Mouse (Mus musculus) left cerebral cortex, postnatal 36 days (tissue): ENCODE results near the gene Mcfd2. TPM values are rescaled to one million over a fixed set of nuclear protein-coding genes. Genes with fewer than 3 reads are reported as not detected.
"Not testable (repeated sequence)": the region's sequence is repeated elsewhere in the genome, so short reads cannot be mapped to it uniquely, and the experiment has no call there.

Source experiments
- DNase-seq, 2 experiments: peaks; one replicate each; pipeline ENCODE4 v3.0.0; 2021 to 2022; ENCODE audit warnings: low spot score in 2 of 2, mixed read lengths in 1 of 2
- intact Hi-C: fragments of 180-260 bp; cut with DNase I; formaldehyde crosslinking; loops from one replicate; pipeline ENCODE4 v1.15.1; 2025
- total RNA-seq, 2 experiments: library from RNA; stranded (reverse); gene quantifications; 2 replicates each; pipeline ENCODE4 v1.2.3; 2021

Mcfd2 gene
- total RNA-seq, result 10 to 100 TPM; 50.3 to 55.8 TPM

DNA sequence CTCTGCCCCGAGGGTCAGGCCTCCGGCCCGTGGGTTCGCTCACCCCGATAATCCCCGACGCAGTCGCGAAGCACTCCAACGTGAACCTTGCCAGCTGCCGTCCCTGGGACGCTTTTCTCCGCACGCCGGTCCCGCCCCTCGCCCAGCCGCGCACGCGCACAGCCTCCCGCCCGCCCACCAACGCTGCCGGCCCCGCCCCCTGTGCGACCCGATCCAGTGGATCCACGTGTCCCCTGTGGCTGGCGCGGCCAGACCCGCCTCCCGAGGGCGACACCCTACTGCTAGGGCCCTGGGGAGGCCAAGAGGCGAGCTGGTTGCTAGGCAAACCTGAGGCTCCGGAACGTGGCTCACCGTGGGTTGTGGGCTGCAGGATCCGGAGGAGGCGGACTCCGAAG is at the start of gene Mcfd2:
Gene Mcfd2 (minus strand): TSS at position 144 of the 395 bp plus-strand sequence.
- intact Hi-C loops, result loop anchor here (5.0 kb wide), 1 partner anchor 267 kb away; no protein-coding TSS in a partner anchor

DNA sequence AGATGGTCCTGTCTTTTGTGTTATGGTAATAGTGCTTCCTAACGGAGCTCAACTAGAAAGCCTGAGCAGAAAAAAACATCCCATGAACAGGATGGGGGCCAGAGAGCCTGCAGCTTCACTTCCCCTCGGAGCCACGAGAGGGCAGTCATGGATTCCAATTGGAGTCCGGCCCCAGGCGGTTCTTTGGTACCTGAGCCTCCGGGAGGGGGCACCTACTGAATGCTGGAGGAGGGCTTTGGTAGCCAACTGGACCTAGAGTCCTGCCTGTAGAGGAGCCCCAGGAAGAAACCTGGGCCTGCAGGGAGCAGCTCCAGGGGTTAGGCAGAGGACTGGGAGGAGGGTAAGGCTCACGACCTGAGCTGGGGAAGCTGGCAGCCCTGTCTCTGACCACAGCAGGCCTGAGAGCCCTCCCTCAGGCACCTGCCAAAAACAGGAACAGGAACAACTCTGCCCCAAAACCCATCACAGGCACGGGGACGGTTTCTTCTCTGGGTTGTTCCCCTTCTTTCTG is 49.3 kb upstream of the Mcfd2 start:
- peak; percentile 86 to 91 for DNase-seq
- intact Hi-C loops, result loop anchor here (2.0 to 10.0 kb wide), 3 partner anchors 132 to 350 kb away; partner anchors contain the start of gene Calm2

More for the DNA sequence above, at the start of gene Mcfd2:
- DNase-seq, result peak; percentile 87 to 90

DNA sequence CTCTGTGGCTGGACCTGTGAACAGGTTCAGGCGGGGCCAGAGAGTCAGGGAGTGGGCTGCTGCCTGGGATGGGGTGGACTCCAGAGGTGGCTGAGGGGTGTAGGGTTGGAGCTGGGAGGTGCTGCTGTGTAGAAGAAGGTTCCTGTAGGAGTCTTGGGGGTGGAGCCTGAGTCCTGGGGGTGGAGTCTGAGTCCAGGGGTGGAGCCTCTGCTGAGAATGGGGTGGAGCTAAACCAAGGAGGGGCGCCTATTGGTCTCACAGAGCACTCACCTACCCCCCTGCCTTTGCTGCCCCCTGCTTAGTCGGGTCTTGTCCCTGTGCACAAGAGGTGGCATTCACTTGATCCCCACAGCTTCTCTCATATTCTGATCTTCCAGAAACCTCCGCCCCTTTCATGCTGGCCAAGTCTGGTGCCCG is 48.8 kb upstream of the Mcfd2 start:
- no peak for DNase-seq
- intact Hi-C loops, result loop anchor here (1.0 to 10.0 kb wide), 4 partner anchors 132 to 350 kb away; partner anchors contain the start of gene Calm2

DNA sequence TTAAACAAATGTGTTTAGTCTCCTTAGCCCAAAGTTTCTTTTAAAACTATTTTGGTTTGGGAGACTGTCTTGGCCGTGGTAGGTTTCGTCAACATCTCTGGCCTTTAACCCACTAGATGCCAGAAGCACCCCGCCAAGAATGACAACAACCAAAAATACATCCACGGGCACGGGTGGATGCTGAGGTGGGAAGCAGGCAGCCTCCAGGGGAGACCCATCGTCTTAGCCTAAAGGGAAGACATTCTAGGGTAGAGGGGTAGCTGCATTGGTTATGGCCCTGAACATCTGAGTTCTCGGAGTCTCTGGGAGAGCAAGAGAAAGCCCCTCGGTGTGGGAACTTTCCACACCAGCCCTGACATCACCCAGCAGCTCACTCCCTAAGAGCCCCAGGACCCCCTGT is 48.4 kb upstream of the Mcfd2 start:
- intact Hi-C loops, result loop anchor here (1.0 to 10.0 kb wide), 4 partner anchors 133 to 351 kb away; partner anchors contain the start of gene Calm2
- DNase-seq, result no peak

DNA sequence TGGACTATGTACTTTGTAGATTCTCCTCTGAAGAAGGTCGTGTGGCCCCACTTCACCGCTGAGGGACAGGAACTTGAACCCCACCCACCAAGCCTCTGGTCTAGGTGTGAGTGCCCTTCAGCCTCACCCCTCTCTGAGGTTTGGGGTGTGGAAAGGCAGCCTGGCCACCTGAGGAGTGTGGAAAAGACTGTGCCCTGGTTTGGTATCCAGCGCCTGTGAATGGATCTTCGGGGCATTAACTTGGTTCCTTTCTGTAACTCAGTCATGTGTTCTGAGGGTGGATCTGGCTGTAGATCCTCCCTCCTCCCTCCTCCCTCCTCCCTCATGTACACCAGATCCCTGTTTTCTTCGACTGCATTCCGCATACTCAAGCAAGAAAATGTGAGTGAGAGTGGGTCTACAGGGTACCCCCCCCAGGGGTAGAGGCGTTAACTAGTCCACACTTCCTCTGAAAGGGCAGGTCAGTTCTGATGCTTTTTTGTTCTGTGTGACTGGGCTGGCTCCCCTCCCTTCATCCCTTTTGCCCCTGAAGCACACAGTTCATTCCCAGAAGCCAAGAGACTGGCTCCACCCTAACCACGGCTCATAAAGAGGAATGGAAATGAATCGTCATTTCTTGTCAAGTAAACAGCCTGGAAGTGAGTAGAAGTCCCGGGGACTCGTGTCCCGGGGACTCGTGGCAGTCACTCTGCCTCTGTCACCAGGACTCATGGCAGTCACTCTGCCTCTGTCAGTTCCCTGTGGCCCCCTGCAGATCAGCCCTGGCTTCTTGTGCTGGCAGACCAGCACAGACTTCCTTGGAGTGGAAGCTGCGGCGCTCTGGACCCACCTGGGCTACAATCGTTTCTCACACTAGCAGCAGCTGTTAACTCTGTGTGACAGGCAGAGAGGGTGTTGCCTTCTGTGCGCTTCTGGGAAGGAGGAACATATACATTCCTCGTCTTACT is 47.5 kb upstream of the Mcfd2 start:
- DNase-seq, result no peak
- intact Hi-C loops, result loop anchor here (10.0 kb wide), 1 partner anchor 352 kb away; no protein-coding TSS in a partner anchor

DNA sequence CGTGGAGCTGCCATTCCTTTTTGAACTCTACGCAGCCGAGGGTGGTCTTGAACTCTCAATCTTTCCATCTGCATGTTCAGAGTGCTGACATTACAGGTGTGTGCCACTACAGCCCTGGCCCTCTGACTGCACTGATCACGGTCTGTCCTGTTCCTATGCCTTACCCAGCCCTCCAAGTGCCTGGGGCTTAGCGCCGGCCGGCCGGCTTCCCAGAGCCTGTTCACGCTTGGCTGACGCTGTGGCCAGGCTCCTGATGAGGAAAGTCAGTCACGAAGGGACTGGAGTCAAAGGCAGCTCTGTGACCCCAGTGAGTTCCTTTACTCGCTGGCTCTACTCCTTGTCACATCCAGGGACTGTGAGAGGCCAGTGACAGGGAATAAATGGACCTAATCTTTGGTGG is 46.6 kb upstream of the Mcfd2 start:
- intact Hi-C loops, result loop anchor here (10.0 kb wide), 1 partner anchor 352 kb away; no protein-coding TSS in a partner anchor
- DNase-seq, result no peak

DNA sequence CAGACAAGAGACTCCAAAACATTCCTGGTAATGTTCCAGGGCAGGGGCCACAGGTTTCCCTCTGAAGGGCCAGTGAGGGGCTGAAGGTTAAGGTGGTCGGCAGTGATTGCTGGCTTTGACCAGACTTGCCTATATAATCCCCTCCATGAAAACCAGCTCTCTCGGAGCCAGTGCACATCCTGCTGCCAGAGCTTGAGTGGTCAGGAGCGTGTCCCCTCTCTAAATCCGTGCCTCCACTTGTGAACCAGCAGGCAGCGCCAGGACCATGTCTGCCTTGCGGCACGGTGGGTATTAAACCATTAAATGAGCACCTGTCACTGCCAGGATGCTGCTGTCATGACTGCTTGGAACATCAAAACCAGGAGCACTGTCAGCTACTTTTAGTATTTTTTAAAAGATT is 44.8 kb upstream of the Mcfd2 start:
- DNase-seq, result no peak
- intact Hi-C loops, result loop anchor here (10.0 kb wide), 1 partner anchor 354 kb away; no protein-coding TSS in a partner anchor

DNA sequence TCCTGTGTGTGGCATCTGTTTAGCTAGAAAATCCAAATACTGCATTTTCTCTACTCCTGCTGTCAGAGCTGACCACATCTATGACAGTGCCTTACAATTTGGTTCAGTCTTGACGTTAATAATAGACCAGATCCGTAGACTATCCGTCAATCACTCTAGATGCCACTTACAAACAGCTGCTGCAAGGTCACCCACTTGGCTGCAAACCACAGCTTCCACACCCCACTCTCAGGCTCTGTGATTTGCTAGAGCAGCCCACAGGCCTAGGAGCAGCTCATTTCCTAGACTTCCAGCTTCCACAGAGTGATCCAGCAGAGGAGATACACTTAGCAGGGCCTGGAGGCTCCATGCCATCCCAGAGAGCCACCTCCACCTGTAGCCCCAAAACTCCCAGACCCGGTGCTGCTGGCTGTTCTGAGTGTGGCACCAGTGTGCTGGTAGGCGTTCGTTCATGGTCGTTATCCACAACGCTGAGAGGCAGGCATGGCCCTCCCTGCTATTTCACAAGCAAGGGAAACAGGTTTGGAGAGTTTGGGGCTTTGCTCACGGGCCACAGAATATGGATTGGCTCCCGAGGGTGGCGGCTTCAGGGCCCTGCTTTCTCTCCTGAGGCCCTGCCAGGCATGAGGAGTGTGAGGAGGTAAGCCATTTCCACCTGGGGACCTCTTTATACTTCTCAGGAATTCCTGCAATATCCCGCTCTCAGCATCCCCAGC is 43.5 kb upstream of the Mcfd2 start:
- no peak for DNase-seq
- intact Hi-C loops, result no loop called here

DNA sequence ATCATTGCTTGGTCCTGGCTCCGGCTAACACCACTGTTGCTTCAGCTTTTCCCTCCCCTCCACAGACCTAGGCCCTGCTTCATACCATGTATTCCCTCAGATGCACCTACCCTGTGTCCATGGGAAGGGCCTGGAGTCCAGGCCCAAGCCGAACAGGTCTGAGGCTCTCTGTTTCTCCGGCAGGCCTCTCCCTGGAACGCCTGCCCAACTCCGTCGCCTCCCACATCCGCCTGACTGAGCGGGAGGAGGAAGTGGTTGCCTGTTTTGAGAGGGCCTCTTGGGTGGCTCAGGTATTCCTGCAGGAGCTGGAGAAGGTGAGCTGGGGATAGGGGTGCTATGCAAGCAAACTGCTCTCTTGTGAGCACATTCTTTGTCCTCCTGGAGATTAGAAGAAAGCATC is 41.0 kb upstream of the Mcfd2 start:
- no peak for DNase-seq

DNA sequence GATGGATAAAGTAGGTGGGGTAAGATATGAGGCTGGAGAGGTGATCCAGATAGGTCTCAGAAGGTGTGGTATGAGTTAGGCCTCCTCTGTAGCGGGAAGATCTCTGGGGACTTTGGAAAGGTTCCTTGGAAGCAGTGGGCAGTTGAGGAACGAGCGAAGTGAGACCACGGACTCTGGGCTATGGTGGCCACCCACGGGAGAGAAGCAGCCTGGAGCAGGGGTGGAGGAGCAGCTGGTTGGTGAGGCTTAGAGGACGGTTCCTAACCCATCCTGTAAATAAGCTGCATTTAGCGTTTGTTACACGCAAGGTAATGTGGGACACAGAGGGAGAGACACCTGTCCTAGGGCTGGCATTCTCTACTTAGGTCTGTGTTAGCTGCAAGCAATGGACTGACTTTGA is 39.3 kb upstream of the Mcfd2 start:
- DNase-seq, result no peak
- intact Hi-C loops, result no loop called here

More for the DNA sequence above, 41.0 kb upstream of the Mcfd2 start:
- intact Hi-C loops, result no loop called here

DNA sequence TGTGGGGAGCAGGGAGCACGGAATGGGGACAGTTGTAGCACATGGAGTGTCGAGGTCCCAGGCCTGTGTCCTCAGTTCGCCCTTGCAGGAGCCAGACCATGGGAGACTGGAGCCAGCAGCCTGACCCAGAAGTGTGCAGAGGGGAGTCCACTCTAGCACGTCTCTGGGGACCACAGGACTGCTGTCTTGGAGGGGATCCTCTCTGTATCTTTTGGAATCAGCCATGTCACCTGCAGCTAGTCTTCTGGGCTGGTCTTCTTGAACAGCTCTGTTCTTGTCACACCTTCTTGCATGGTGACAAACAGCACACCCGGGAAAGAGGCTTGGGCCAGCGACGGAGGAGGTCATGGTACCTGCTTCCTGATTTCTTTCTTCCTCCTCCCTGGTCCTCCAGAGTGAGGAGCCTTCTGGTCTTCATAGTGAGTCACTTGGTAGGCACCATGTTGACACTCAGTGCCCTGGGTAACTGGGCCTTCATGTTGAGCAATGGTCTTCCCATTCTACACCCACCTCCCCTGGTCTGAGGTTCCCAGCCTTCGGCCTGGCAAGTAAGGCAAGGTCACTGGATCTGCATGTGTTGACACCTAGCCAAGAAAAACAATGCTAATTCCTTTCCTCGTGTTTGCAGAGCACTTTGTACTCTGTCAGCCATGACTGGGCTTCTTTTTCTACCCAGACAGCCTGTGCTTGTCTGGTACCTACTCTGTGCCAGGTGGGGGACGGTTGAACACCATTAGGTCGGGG is 38.6 kb upstream of the Mcfd2 start:
- no peak for DNase-seq
- intact Hi-C loops, result no loop called here

DNA sequence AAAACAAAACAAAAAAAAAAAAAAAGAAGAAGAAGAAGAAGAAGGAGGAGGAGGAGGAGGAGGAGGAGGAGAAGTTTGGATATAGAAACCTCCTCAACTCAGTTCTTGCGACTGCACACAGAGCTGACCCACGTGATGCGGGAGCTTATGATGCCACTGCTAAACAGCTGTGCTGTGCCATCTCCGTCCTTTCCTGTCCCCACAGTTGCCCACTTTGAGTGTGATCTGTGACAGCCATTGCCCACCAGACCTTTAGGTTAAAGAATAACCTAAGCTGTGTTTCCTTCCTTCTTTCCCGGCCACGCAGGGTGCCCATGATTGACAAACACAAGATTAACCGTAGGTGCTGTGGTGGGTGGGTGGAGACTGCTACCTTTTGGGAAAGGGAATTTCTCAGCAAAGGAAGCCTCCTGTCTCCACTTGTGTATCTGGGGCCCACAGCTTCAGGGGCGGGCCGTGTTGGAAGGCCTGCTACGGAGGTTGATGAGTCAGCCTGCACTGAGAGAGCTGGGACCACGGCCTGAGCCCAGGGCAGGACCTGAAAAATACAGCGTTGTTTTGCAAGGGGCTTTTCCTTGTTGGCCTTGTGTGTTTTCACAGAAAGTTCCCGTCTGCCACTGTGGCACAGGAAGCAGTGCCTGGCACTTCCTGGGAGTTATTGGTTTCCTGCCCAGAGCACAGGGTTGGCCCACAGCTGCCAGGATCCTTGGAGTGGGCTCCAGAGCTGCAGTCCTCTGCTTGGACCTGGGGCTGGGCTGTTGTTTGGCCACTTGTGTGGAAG is 36.5 kb upstream of the Mcfd2 start:
- intact Hi-C loops, result no loop called here
- no peak for DNase-seq

DNA sequence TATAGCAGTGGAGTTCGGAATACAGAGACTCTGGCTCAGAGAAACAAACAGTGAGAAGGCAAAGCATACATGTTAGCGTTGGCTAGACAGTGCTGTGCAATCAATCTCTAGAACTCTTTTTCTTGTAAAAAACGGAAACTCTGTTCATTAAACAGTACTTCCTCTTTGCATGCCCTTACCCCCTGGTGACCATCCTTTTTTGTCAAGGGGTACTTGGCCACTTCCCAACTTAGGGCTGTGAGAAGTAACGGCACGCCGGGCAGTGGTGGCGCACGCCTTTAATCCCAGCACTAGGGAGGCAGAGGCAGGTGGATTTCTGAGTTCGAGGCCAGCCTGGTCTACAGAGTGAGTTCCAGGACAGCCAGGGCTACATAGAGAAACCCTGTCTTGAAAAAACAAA is 35.9 kb upstream of the Mcfd2 start:
- DNase-seq, intact Hi-C loops: not testable (repeated sequence)

DNA sequence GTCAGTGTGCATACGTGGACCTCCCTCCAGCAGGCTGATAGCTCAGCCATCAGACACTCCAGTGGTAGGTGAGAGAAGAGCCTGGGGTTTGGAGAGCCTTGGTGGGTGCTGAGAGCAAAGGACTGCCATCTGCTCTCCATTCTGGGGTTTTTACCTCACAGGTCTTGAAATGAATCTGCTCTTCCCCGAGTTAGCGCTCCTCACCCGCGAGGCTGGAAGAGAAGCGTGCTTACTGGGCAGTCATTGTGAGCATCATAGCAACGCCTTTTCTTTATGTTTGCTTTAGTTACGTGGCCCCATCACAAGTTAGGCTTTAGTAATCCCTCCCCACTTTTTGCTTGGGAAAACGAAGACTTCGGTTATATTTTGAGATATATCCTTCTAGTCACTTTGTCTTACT is 34.6 kb upstream of the Mcfd2 start:
- intact Hi-C loops, result no loop called here
- no peak for DNase-seq

DNA sequence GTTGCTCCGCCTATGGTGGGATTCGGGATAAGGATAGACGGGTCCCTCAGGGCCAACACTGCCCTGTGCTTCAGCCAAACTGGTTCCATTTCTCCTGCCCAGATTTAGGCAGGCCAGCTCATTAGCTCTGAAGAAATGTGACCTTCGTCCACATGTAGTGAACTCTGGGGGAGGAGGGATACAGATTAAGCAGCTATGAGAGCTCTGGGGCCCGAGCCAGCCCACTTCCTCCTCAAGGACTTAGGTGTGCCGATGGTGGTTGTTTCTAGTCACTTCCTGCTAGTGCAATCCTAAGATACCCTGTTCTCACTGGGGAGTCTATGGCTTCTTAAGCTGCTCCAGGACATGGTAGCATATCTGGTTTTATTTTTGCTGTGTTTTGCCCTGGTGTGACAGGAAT is 33.2 kb upstream of the Mcfd2 start:
- intact Hi-C loops, result no loop called here
- DNase-seq, result no peak

DNA sequence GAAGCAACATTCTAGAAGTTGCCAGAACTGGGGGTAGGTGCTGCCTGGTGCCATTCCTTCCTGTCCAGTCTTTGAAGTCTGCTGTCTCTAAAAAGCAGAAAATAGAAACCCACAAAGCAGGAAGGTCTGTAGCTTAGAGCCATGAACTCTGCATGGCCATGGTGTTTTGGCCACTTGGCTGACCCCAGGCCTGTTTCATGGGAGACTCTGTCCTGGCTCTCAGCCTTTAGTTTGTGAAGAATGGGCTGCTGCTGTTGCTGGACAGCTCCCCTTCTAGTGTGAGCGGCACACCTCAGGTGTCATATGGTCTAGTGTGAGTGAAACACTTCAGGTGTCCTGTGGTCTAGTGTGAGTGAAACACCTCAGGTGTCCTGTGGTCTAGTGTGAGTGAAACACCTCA is 31.0 kb upstream of the Mcfd2 start:
- intact Hi-C loops, result not testable (repeated sequence)

DNA sequence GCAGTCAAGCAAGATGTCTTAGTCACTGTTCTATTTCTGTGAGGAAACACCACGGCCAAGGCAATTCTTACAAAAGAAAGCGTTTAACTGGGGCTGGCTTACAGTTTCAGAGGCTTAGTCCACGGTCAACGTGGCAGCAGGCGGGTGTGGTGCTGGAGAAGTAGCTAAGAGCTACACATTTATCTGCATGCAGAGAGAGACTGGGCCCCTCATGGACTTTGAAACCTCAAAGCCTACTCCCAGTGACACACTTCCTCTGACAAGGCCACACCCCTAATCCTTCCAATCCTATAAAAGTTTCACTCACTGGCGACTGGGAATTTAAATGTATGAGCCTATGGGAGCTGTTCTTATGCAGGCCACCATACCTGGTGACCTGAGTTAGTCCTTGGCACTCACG is 30.0 kb upstream of the Mcfd2 start:
- intact Hi-C loops, result no loop called here
- DNase-seq, result no peak

More for the DNA sequence above, 31.0 kb upstream of the Mcfd2 start:
- DNase-seq, result not testable (repeated sequence)

DNA sequence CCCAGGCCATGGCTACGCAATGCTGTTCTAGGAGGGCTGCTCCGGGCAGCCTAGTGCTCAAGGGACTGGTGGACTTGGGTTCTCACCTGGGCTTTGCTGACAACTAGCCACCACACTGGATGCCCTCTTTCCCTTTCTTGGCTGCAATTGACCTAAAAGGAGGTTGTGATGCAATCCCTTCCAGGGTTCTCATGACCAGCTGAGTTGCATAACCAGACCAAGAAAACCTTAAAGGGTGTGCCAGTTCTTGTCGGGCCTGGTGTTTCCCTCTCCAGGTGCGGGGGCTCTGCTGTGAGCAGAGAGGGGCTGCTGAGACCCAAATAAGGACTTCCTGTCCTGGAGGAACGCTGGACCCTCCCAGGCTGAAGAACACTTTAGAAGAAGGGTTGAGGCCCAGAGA is 27.4 kb upstream of the Mcfd2 start:
- no peak for DNase-seq
- intact Hi-C loops, result no loop called here

DNA sequence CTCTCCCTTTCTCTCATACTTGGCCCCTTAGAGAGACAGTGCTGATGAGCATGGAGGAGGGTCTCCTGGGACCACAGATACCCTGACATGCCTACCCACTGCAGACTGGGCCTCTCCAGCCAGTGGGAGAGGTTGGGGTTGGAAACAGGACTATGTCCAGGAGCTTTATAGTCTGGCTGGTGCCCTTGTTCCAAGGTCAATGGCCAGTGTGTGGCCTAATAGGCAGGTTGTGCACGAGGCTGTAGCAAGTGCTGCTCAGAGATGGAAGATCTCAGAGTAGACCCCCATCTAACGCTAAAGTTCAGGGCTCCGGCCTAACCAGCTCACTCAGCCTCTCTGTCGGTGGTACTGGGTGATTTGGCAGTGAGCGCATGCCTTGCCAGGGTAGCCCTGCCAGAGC is 26.0 kb upstream of the Mcfd2 start:
- DNase-seq, result no peak
- intact Hi-C loops, result no loop called here
